Mouse (Mus musculus): ENCODE data around the gene Shisa8. TPM values are rescaled to one million over a fixed set of nuclear protein-coding genes. Genes with fewer than 3 reads are reported as not detected.
A peak's percentile ranks its signal among the peaks of the same experiment; 100 is the strongest.

Gene Shisa8
- polyA plus RNA-seq, 1 experiment from 2014 or later, result 0.31 TPM

- H3K9me3 ChIP-seq (replicated peaks), result no peaks in the 10 kb centered on the region
- WGBS (ENCODE audit: insufficient replicate concordance), result 45% methylated on average over 10 of the region's 10 CpGs
- peaks cover 26% of the 10 kb centered on the region for H3K4me1 ChIP-seq
- H3K4me3 ChIP-seq, result no peak overlapping the region
- H3K9ac ChIP-seq, result no peak overlapping the region
- H3K36me3 ChIP-seq, result peaks cover 37% of the 10 kb centered on the region
- ATAC-seq, result peak; percentile 33; the same call in 1 of the 2 replicates
- peak overlapping the region; percentile 30; the same call in 1 of the 2 replicates for H3K27ac ChIP-seq
- H3K27me3 ChIP-seq (replicated peaks), result no peaks in the 10 kb centered on the region
- no peak overlapping the region for H3K4me2 ChIP-seq
Measured at GRCm38 (mm10) chr15:82235661-82236060, 23.0 kb upstream of the Shisa8 start.

- peaks cover 18% of the 10 kb centered on the region for H3K36me3 ChIP-seq
- H3K9me3 ChIP-seq (replicated peaks), result no peaks in the 10 kb centered on the region
- no peak for ATAC-seq
- 82% methylated on average over 4 of the region's 4 CpGs for WGBS (ENCODE audit: insufficient replicate concordance)
- H3K4me3 ChIP-seq, result no peak overlapping the region
- no peak overlapping the region for H3K4me2 ChIP-seq
- peaks cover 50% of the 10 kb centered on the region for H3K4me1 ChIP-seq
- H3K27me3 ChIP-seq (replicated peaks), result no peaks in the 10 kb centered on the region
- H3K27ac ChIP-seq, result no peak overlapping the region; the same call in 1 of the 2 replicates
- no peak overlapping the region for H3K9ac ChIP-seq
Measured at GRCm38 (mm10) chr15:82232651-82233050, 20.0 kb upstream of the Shisa8 start.

GRCm38 (mm10) chr15:82231591-82232378 is 19.2 kb upstream of the Shisa8 start:
- no peak overlapping the region for H3K4me3 ChIP-seq
- H3K27me3 ChIP-seq (replicated peaks), result peaks cover 1% of the 10 kb centered on the region; the same call in 1 of the 2 replicates
- H3K9me3 ChIP-seq (replicated peaks), result no peaks in the 10 kb centered on the region
- H3K4me1 ChIP-seq, result peaks cover 54% of the 10 kb centered on the region
- H3K4me2 ChIP-seq, result no peak overlapping the region
- no peak overlapping the region for H3K9ac ChIP-seq
- H3K27ac ChIP-seq, result peak overlapping the region; percentile 90
- 71% methylated on average over 11 of the region's 11 CpGs for WGBS (ENCODE audit: insufficient replicate concordance)
- H3K36me3 ChIP-seq, result peaks cover 13% of the 10 kb centered on the region; the same call in 1 of the 2 replicates
- no peak for ATAC-seq

GRCm38 (mm10) chr15:82231100-82231499 is 18.5 kb upstream of the Shisa8 start:
- peak overlapping the region; percentile 90 for H3K27ac ChIP-seq
- no peak overlapping the region for H3K9ac ChIP-seq
- no peak for ATAC-seq
- peaks cover 7% of the 10 kb centered on the region for H3K27me3 ChIP-seq (replicated peaks)
- H3K36me3 ChIP-seq, result peaks cover 13% of the 10 kb centered on the region; the same call in 1 of the 2 replicates
- WGBS (ENCODE audit: insufficient replicate concordance), result 66% methylated on average over 4 of the region's 4 CpGs
- no peaks in the 10 kb centered on the region for H3K9me3 ChIP-seq (replicated peaks)
- peaks cover 54% of the 10 kb centered on the region for H3K4me1 ChIP-seq
- no peak overlapping the region for H3K4me3 ChIP-seq
- no peak overlapping the region for H3K4me2 ChIP-seq

GRCm38 (mm10) chr15:82230098-82230611 is 17.5 kb upstream of the Shisa8 start:
- peak overlapping the region; percentile 63 for H3K4me2 ChIP-seq
- H3K9ac ChIP-seq, result peak overlapping the region; percentile 62
- H3K27me3 ChIP-seq (replicated peaks), result peaks cover 17% of the 10 kb centered on the region
- no peaks in the 10 kb centered on the region for H3K9me3 ChIP-seq (replicated peaks)
- 0 out of 2 replicates have a peak overlapping the region, but pooled peaks have one; percentile 12 for H3K4me3 ChIP-seq
- peak; percentile 64 for ATAC-seq
- H3K27ac ChIP-seq, result peak overlapping the region; percentile 90
- 58% methylated on average over 6 of the region's 6 CpGs for WGBS (ENCODE audit: insufficient replicate concordance)
- H3K36me3 ChIP-seq, result peaks cover 13% of the 10 kb centered on the region; the same call in 1 of the 2 replicates
- H3K4me1 ChIP-seq, result peaks cover 54% of the 10 kb centered on the region

DNA sequence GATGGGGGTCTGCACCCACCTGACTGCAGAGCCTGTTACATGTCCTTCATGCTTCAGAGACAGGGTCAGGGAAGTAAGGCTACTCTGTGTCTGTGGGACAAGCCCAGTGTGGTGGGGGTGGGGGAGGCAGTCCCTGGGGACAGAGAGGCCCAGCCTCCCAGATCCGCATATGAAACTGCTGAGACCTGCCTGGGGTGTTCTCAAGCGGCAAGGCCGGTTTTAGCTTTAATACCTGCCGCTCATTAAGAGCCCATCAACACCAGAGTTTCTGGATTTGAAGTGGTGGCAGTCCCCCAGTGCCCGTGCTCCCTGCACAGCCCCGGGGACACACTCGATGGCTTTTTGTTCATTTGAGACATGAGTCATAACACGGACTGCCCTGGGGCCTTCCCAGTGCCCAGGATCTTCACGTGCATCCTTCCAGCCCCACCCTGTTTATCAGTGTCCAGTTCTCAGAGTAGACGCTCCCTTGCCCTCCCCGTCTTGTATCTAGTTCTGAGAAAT is 17.0 kb upstream of the Shisa8 start:
- peak overlapping the region; percentile 63 for H3K9ac ChIP-seq
- H3K9me3 ChIP-seq (replicated peaks), result no peaks in the 10 kb centered on the region
- peaks cover 22% of the 10 kb centered on the region for H3K27me3 ChIP-seq (replicated peaks)
- ATAC-seq, result peak; percentile 98
- H3K4me3 ChIP-seq, result 0 out of 2 replicates have a peak overlapping the region, but pooled peaks have one; percentile 12
- 37% methylated on average over 11 of the region's 11 CpGs for WGBS (ENCODE audit: insufficient replicate concordance)
- peak overlapping the region; percentile 90 for H3K27ac ChIP-seq
- peaks cover 13% of the 10 kb centered on the region; the same call in 1 of the 2 replicates for H3K36me3 ChIP-seq
- H3K4me1 ChIP-seq, result peaks cover 57% of the 10 kb centered on the region
- peak overlapping the region; percentile 63 for H3K4me2 ChIP-seq

GRCm38 (mm10) chr15:82225769-82226168 is 13.2 kb upstream of the Shisa8 start:
- WGBS (ENCODE audit: insufficient replicate concordance), result 58% methylated on average over 5 of the region's 5 CpGs
- no peaks in the 10 kb centered on the region for H3K36me3 ChIP-seq
- peaks cover 65% of the 10 kb centered on the region for H3K4me1 ChIP-seq
- H3K4me2 ChIP-seq, result no peak overlapping the region
- no peak for ATAC-seq
- H3K27ac ChIP-seq, result no peak overlapping the region
- peaks cover 60% of the 10 kb centered on the region for H3K27me3 ChIP-seq (replicated peaks)
- H3K9ac ChIP-seq, result no peak overlapping the region
- no peak overlapping the region for H3K4me3 ChIP-seq
- H3K9me3 ChIP-seq (replicated peaks), result no peaks in the 10 kb centered on the region

GRCm38 (mm10) chr15:82224602-82225215 is 12.1 kb upstream of the Shisa8 start:
- H3K4me3 ChIP-seq, result peak overlapping the region; percentile 55
- H3K27me3 ChIP-seq (replicated peaks), result peaks cover 68% of the 10 kb centered on the region
- ATAC-seq, result peak; percentile 68
- H3K36me3 ChIP-seq, result no peaks in the 10 kb centered on the region
- H3K27ac ChIP-seq, result no peak overlapping the region
- peak overlapping the region; percentile 71 for H3K4me2 ChIP-seq
- peaks cover 55% of the 10 kb centered on the region for H3K4me1 ChIP-seq
- H3K9me3 ChIP-seq (replicated peaks), result no peaks in the 10 kb centered on the region
- H3K9ac ChIP-seq, result peak overlapping the region; percentile 45; the same call in 1 of the 2 replicates
- 27% methylated on average over 7 of the region's 7 CpGs for WGBS (ENCODE audit: insufficient replicate concordance)

GRCm38 (mm10) chr15:82223657-82224601 is 11.3 kb upstream of the Shisa8 start, which contains the start of gene Tnfrsf13c:
Tnfrsf13c (minus strand) TSS chr15:82224369.
- H3K4me2 ChIP-seq, result peak within 1 kb of the TSS; percentile 71
- 3% methylated on average over 44 of the region's 44 CpGs for WGBS (ENCODE audit: insufficient replicate concordance)
- H3K36me3 ChIP-seq, result no peaks in the 10 kb centered on the region
- H3K27ac ChIP-seq, result no peak within 1 kb of the TSS
- no peaks in the 10 kb centered on the region for H3K9me3 ChIP-seq (replicated peaks)
- H3K4me1 ChIP-seq, result peaks cover 47% of the 10 kb centered on the region
- H3K27me3 ChIP-seq (replicated peaks), result peaks cover 76% of the 10 kb centered on the region
- peak; percentile 76 for ATAC-seq
- H3K9ac ChIP-seq, result peak within 1 kb of the TSS; percentile 45; the same call in 1 of the 2 replicates
- peak within 1 kb of the TSS; percentile 55 for H3K4me3 ChIP-seq

- ATAC-seq, result no peak
- H3K4me2 ChIP-seq, result peak overlapping the region; percentile 71
- H3K36me3 ChIP-seq, result no peaks in the 10 kb centered on the region
- H3K27ac ChIP-seq, result no peak overlapping the region
- 17% methylated on average over 7 of the region's 7 CpGs for WGBS (ENCODE audit: insufficient replicate concordance)
- H3K9me3 ChIP-seq (replicated peaks), result no peaks in the 10 kb centered on the region
- peaks cover 82% of the 10 kb centered on the region for H3K27me3 ChIP-seq (replicated peaks)
- peak overlapping the region; percentile 55 for H3K4me3 ChIP-seq
- H3K9ac ChIP-seq, result no peak overlapping the region
- H3K4me1 ChIP-seq, result peaks cover 44% of the 10 kb centered on the region
Measured at GRCm38 (mm10) chr15:82223251-82223650, 10.6 kb upstream of the Shisa8 start.

All from liver, embryonic 12.5 days (tissue).